Mouse (Mus musculus) kidney, adult 10 weeks (tissue): ENCODE data around the gene Gpc6. TPM values are rescaled to one million over a fixed set of nuclear protein-coding genes. Genes with fewer than 3 reads are reported as not detected.

ENCODE experiments used
- polyA plus RNA-seq: library from polyadenylated mRNA; stranded (reverse); fragments of 350-450 nt; fragmentation: Illumina TruSeq; extraction: RNeasy Lipid Tissue Mini Kit (QIAGEN cat#74804); gene quantifications from one replicate; pipeline ENCODE4 v1.2.3, GENCODE M21; 2014; ENCODE audit warnings: low read depth, low replicate concordance

Gene Gpc6
- polyA plus RNA-seq = 4.8 TPM

DNA sequence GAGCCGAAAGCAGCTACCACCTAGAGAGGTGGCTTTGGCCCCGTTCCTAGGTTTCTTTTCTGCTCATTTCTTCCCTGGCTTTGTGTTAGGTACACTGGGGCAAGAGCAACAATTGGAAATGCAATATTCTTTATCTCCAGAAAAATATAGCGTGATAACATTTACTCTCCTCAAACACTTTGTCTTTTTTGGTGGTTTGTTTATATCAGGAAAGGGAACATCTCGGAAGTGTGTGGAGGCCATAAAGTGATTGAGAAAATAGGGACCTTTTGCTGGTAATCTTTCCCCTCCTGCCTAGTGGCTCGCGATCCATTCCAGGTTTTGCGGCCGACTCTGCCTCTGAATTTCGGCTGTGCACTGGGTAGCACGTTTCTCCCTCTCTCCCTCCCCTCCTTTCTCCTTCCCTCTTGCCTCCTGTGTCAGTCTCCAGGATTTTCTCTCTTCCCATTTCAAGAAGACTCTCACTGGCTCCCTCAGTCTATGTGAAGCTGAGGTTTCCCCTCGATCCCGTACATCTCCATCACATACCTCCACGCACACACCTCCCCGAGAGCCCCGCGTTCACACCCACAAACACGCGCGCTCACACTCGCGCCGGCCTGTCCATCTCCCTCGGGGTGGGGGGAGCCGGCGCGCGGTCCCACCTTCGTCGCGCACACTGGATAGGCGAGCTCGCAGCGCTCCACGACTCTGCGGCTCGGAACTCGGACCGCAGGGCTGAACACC lies at the start of gene Gpc6:
TSS of gene Gpc6 (plus strand) at position 440 of the 726 bp plus-strand sequence.

